Mouse (Mus musculus): Measurements from ENCODE around the gene Kirrel3.

Gene Kirrel3

DNA sequence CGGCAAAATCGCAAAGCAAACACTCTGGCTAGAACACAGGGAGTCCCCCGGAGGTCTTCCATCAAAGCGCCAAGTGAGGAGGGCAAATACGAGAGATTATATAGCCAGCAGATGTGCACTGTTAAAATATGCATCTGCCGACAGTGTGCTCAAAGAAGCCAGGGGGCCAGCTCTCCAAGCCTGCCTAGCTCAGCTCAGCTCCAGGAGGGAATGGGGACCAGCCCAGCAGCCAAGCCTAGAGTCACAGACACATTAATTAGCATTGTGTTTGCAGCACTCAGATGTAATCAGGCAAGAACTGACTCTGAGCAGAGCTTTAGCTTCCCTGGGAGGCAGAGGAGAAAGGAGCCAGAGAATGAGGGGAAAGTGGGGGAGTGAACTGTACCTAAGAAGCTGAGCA lies 461.6 kb downstream of the Kirrel3 start:
- WGBS: 55% methylated on average over 6 of the region's 6 CpGs

DNA sequence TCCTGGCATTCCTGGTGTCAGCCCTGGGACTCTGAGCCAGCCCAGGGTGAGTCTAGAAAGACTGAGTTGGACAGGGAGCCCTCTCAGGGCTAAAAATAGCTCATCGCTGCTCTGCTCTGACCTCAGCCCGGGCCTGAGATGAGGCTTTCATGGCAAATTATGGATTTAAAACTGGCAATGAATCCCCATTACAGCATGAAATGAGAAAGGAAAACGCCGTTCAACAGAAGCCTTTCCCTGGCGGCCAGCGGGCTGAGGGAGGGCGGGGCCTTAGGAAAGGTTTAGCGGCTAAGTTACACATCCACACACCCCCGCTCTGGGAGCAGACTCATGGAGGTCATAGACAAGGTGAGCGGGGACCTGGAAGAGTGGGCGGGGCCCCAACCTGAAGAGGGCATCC lies 467.7 kb downstream of the Kirrel3 start:
- WGBS: 71% methylated on average over 11 of the region's 11 CpGs

- WGBS: 79% methylated on average over 5 of the region's 5 CpGs
Observed at GRCm38 (mm10) chr9:34954212-34954611, 468.5 kb downstream of the Kirrel3 start.

DNA sequence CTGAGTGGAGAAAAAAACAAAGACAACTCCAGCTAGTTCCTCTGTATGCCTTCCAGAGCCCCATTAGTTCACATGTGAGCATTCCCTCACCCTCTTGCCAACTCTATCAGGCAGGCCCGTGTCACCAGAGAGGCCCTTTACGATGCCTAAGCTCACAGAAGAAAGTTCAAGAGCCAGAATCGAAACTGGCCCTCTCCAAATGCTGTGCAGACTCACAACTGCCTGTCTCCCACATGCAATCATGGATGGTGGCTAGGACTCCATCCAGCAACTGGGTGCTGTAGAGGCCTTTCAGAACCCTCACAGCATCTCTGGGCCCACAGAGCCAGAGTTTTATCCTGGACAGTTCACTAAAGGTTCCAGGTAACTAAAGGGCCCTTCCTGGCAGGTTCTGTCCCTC lies 470.8 kb downstream of the Kirrel3 start:
- 77% methylated on average over 3 of the region's 3 CpGs for WGBS

GRCm38 (mm10) chr9:34957691-34958090 lies 472.0 kb downstream of the Kirrel3 start:
- 43% methylated on average over 6 of the region's 6 CpGs for WGBS

- 60% methylated on average over 5 of the region's 5 CpGs for WGBS
Observed at GRCm38 (mm10) chr9:34958183-34958830, 472.6 kb downstream of the Kirrel3 start.

DNA sequence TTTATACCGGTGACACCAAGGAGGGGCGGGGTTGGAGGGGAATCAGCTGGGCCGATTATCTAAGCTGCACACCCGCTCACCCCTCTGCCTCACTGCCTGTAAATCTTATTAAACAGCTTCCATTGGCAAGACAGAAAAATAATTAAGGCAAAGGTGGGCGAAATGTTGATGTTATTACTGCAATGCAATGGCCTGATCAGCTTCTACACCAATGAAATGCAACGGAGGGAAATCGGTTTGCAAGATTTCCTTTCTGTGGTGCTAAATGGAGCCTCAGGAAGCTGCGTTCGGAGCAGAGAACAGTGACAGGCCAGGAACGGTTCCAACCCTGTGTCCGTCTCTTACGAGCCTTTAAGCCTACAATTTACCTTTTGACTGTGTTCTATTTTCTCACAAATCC lies 475.0 kb downstream of the Kirrel3 start:
- WGBS: 76% methylated on average over 12 of the region's 12 CpGs

DNA sequence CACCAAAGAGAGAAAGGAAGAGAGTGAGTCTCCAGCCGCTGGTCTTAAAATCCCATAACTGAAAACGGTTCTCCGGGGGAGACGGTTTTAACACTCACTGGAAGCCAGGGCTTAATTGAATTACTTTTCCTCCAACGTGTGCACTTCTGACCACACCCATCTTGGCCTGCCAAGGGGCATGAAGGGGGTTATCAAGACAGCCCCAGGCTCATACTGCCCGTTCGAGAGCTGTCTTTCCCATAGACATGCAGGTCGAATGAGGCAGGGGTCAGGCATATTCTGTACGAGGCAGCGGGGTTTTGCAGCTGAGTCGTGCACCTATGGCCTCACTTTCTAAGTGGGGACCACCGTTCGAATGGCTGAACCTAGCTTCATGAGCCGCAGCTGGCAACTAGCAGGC lies 475.5 kb downstream of the Kirrel3 start:
- WGBS: 80% methylated on average over 14 of the region's 14 CpGs

GRCm38 (mm10) chr9:34962251-34962650 lies 476.6 kb downstream of the Kirrel3 start:
- WGBS: 94% methylated on average over 4 of the region's 4 CpGs

- WGBS: 69% methylated on average over 3 of the region's 3 CpGs
Observed at GRCm38 (mm10) chr9:34963593-34963992, 477.9 kb downstream of the Kirrel3 start.

- WGBS: 80% methylated on average over 14 of the region's 14 CpGs
Observed at GRCm38 (mm10) chr9:34964172-34965040, 478.7 kb downstream of the Kirrel3 start.

GRCm38 (mm10) chr9:34965041-34965415 lies 479.3 kb downstream of the Kirrel3 start:
- 48% methylated on average over 4 of the region's 4 CpGs for WGBS

- 81% methylated on average over 6 of the region's 6 CpGs for WGBS
Observed at GRCm38 (mm10) chr9:34967772-34968171, 482.1 kb downstream of the Kirrel3 start.

- WGBS: 73% methylated on average over 6 of the region's 6 CpGs
Observed at GRCm38 (mm10) chr9:34969881-34970490, 484.3 kb downstream of the Kirrel3 start.

DNA sequence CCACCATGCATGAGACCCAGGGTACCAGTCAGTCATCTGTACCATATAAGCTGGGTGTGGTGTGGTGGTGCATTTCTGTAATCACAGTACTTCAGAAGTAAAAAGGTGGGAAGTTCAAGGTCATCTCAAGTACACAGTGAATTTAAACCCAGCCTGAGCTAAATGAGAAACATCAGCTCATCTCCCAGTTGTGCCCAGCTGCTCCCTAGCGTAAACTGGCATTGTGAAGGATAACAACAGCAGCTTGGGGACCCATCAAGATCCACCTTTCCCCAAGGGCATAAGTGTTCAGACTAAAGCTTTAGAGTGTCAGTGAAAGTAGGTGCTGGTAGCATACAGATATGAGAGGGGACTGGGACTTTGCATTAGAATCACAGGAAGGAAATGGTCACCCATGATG lies 488.6 kb downstream of the Kirrel3 start:
- WGBS: 96% methylated on average over 1 of the region's 1 CpGs

- 92% methylated on average over 6 of the region's 6 CpGs for WGBS
Observed at GRCm38 (mm10) chr9:34975245-34975644, 489.6 kb downstream of the Kirrel3 start.

GRCm38 (mm10) chr9:34976596-34977462 lies 491.1 kb downstream of the Kirrel3 start:
- WGBS: 66% methylated on average over 8 of the region's 8 CpGs

DNA sequence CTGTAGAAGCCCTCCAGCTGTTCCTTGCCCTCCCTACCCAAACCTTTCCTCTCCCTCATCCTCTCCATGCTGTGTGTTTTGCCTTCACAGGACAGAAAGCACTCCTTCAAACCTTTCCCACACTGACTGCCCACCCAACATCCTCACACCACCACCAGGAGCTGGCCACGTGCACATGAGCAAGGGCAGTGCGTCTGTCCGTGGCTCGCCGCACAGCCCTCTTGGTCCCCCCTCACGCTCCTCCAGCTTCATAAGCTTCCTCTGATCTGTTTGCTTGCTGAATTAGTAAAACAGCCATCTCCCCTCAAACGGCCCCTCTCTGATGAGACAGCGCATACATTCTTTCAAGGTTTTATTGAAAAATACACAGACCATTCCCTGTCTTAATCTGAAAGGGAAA lies 492.0 kb downstream of the Kirrel3 start:
- WGBS: 86% methylated on average over 8 of the region's 8 CpGs

- WGBS: 90% methylated on average over 3 of the region's 3 CpGs
Observed at GRCm38 (mm10) chr9:34978229-34978628, 492.5 kb downstream of the Kirrel3 start.

DNA sequence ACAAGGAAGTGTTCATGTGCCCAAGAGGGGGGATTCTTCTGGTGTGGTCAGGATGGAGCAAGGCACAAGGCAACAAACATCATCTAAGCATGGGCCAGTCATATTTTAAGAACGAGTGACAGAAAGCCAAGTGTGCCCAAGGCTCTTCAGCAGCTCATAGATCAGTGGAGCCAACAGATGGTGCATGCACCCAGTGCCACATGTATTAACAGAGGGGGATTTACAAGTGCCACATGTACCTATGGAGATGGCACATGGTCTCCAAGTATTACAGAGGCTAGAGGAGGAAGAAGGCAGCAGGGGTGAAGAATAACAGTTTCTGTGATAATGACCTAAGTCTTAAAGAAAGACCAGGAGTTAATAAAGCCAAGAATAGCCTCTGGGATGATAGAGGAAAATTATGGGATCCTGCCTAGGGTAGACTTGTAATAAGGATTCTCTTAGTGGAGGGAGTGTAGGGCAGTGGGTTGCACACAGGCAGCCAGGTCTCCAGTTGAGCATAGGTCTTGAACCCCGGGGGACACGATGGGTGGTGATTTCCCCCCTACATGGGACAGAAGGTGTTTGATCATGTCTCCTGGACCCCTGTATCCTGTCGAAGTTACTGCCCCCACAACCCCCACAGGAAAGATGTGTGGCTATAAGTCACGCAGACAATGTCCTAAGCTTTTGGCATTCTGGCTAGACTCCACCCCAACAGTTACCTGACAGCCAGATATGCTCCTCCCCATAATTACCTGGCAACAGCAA lies 495.0 kb downstream of the Kirrel3 start:
- 89% methylated on average over 5 of the region's 5 CpGs for WGBS

Measured in cerebral cortex, adult 2 months (tissue).